Mouse (Mus musculus): ENCODE measurements around the gene Ifitm10. TPM values are rescaled to one million over a fixed set of nuclear protein-coding genes. Genes with fewer than 3 reads are reported as not detected.
A peak's percentile ranks its signal among the peaks of the same experiment; 100 is the strongest.
"Not testable (repeated sequence)": the region's sequence is repeated elsewhere in the genome, so short reads cannot be mapped to it uniquely, and the experiment has no call there.

Gene Ifitm10
- polyA plus RNA-seq, 1 experiment from 2014 or later: 0.40 TPM

DNA sequence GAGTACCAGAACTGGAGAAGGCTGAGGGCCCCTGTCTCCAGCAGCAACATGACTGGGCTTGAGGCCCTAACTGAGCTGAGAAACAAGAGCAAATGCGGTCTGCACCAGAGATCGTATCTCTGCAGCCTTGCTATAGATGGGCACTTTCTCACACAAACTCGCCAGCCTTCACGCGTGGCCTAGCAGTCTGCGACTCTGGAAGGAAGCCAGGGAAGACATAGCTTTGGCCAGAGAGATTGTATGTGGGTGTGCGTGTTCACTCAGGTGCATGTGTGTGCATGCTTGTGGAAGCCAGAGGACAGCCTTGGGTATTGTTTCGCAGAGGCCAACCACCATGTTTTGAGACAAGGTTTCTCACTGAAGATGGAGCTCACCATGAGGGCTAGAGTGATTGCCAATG is 35.1 kb upstream of the Ifitm10 start:
- no peaks in the 10 kb centered on the region for H3K4me1 ChIP-seq (ENCODE audit: control insufficient read depth, insufficient read depth, low read length)
- H3K27ac ChIP-seq (ENCODE audit: low read depth, low read length): no peak overlapping the region
- H3K4me3 ChIP-seq (ENCODE audit: low read depth, low read length): no peak overlapping the region
- WGBS: 97% methylated on average over 8 of the region's 8 CpGs
- DNase-seq (ENCODE audit: low spot score, missing footprints) (no peak), ATAC-seq (ENCODE audit: low FRiP score) (no peak)
- no peak overlapping the region for H3K4me2 ChIP-seq
- H3K9ac ChIP-seq (ENCODE audit: low read length): no peak overlapping the region
- H3K27me3 ChIP-seq (ENCODE audit: control insufficient read depth, insufficient read depth, low read length): no peaks in the 10 kb centered on the region
- no peaks in the 10 kb centered on the region for H3K36me3 ChIP-seq (ENCODE audit: control insufficient read depth, insufficient read depth, low read length)
- H3K9me3 ChIP-seq (ENCODE audit: control insufficient read depth, low read length): no peaks in the 10 kb centered on the region; the same call in 1 of the 2 replicates

DNA sequence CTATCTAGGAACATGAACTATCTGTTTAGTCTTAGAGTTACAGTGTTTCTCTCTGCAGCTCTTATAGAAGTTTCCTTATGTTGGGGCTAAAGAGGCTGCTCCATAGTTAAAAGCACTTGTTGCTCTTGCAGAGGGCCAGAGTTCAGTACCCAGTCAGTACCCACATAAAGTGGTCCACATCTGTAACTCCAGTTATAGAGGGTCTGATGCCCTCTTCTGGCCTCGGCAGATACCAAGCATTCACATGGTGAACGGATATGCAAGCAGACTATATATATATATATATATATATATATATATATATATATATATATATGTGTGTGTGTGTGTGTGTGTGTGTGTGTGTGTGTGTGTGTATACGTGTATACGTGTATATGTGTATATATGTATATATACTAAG is 34.4 kb upstream of the Ifitm10 start:
- H3K9ac ChIP-seq (ENCODE audit: low read length): no peak overlapping the region
- no peaks in the 10 kb centered on the region for H3K27me3 ChIP-seq (ENCODE audit: control insufficient read depth, insufficient read depth, low read length)
- no peak overlapping the region for H3K4me3 ChIP-seq (ENCODE audit: low read depth, low read length)
- ATAC-seq (ENCODE audit: low FRiP score): no peak
- DNase-seq (ENCODE audit: low spot score, missing footprints): no peak
- no peaks in the 10 kb centered on the region; the same call in 1 of the 2 replicates for H3K9me3 ChIP-seq (ENCODE audit: control insufficient read depth, low read length)
- H3K4me2 ChIP-seq: no peak overlapping the region
- no peaks in the 10 kb centered on the region for H3K36me3 ChIP-seq (ENCODE audit: control insufficient read depth, insufficient read depth, low read length)
- 70% methylated on average over 4 of the region's 4 CpGs for WGBS
- no peak overlapping the region for H3K27ac ChIP-seq (ENCODE audit: low read depth, low read length)
- H3K4me1 ChIP-seq (ENCODE audit: control insufficient read depth, insufficient read depth, low read length): no peaks in the 10 kb centered on the region

DNA sequence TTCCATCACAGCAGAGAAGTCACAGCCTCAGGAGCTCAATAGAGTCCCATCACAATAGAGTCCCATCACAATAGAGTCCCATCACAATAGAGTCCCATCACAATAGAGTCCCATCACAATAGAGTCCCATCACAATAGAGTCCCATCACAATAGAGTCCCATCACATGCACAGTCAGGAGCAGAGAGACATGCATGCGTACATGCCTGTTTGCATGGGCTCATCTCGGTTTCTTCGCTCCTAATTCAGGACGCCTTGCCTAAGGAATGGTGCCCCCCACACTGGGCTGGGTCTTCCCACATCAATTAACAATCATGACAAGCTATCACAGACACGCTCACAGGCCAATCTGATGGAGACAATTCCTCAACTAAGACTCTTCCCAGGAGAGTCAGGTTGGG is 31.6 kb upstream of the Ifitm10 start:
- not testable (repeated sequence) for H3K36me3 ChIP-seq (ENCODE audit: control insufficient read depth, insufficient read depth, low read length)

DNA sequence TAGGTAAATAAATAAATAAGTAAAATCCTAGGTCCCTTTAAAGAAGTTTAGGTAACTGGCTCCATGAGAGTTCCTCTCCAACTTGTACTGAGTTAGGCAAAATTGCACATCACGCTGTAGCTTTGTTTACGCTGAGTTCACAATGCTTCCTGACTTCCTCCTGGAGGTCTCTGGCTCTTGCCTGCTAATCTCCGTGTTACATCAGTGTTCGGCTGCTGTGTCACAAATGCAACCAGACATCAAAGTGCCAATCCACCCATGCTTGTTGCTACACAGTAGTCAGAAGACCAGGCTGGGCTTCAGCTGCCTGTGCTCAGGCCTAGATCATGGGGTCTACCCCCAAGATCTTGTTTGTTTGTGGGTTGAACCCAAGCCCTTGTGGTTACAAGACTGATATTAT is 30.0 kb upstream of the Ifitm10 start:
- no peak overlapping the region for H3K9ac ChIP-seq (ENCODE audit: low read length)
- DNase-seq (ENCODE audit: low spot score, missing footprints) (no peak), ATAC-seq (ENCODE audit: low FRiP score) (no peak)
- whole genome bisulfite sequencing: 72% methylated on average over 4 of the region's 4 CpGs
- no peaks in the 10 kb centered on the region; the same call in 1 of the 2 replicates for H3K9me3 ChIP-seq (ENCODE audit: control insufficient read depth, low read length)
- no peaks in the 10 kb centered on the region for H3K4me1 ChIP-seq (ENCODE audit: control insufficient read depth, insufficient read depth, low read length)
- no peak overlapping the region for H3K27ac ChIP-seq (ENCODE audit: low read depth, low read length)
- no peaks in the 10 kb centered on the region for H3K36me3 ChIP-seq (ENCODE audit: control insufficient read depth, insufficient read depth, low read length)
- H3K4me2 ChIP-seq: no peak overlapping the region
- no peaks in the 10 kb centered on the region for H3K27me3 ChIP-seq (ENCODE audit: control insufficient read depth, insufficient read depth, low read length)
- H3K4me3 ChIP-seq (ENCODE audit: low read depth, low read length): no peak overlapping the region

More for the DNA sequence above, 31.6 kb upstream of the Ifitm10 start:
- H3K4me1 ChIP-seq (ENCODE audit: control insufficient read depth, insufficient read depth, low read length); H3K27ac ChIP-seq (ENCODE audit: low read depth, low read length); H3K9ac ChIP-seq (ENCODE audit: low read length); H3K4me3 ChIP-seq (ENCODE audit: low read depth, low read length); H3K9me3 ChIP-seq (ENCODE audit: control insufficient read depth, low read length); H3K27me3 ChIP-seq (ENCODE audit: control insufficient read depth, insufficient read depth, low read length); H3K4me2 ChIP-seq; ATAC-seq (ENCODE audit: low FRiP score); DNase-seq (ENCODE audit: low spot score, missing footprints): not testable (repeated sequence)
- 91% methylated on average over 5 of the region's 5 CpGs for WGBS

DNA sequence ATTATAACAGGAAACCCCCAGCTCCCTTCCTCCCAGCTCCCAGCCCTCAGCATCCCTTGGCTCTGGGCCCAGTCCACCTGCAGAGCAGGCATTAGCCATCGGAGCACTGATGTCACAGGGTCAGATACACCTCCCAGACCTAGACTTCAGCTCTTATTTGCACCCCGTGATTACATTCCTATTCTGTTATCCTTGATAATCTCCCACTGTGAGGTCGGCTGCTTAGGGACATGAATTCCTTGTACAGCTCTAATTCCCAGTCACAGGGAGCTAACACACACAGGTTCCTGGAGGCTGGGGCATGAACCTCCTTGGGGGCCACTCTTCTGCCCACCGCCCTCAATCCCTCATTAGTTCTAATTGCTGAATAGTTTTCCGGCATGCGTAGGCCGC is 27.2 kb upstream of the Ifitm10 start:
- ATAC-seq (ENCODE audit: low FRiP score): no peak
- H3K9me3 ChIP-seq (ENCODE audit: control insufficient read depth, low read length): no peaks in the 10 kb centered on the region; the same call in 1 of the 2 replicates

DNA sequence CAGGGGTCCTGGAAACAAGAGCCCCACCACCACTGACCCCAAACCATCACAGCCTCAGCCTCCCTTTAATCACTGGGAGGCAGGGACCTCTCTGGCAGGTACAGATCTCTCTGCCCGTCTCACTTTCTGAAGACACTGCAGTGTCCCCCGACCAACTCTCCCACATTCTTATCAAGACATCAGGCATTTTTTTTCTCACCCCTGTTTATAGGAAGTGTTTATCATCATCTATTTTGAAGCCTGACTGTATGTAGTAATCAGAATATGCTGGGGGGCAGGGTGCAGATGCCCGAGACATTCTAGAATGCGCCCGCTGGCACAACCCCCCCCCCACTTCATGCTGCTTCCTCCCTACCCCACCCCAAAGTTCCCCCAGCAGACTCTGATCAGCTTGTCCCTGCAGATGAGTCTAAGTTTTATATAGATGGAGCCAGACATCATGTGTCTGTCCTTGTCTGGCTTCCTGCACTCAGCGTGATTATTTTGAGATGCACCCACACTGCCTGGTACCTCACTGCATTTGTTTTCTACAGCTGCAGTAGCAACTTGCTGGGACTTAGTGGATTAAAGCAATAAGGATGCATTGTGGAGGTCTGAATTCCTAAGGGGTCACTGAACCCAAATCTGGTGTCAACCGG is 26.7 kb upstream of the Ifitm10 start:
- Histone ChIP-seq H3K4me2 (no peak overlapping the region), H3K27ac (ENCODE audit: low read depth, low read length) (no peak overlapping the region), H3K36me3 (ENCODE audit: control insufficient read depth, insufficient read depth, low read length) (no peaks in the 10 kb centered on the region), H3K9me3 (ENCODE audit: control insufficient read depth, low read length) (no peaks in the 10 kb centered on the region; the same call in 1 of the 2 replicates), H3K4me1 (ENCODE audit: control insufficient read depth, insufficient read depth, low read length) (no peaks in the 10 kb centered on the region), H3K4me3 (ENCODE audit: low read depth, low read length) (no peak overlapping the region), H3K27me3 (ENCODE audit: control insufficient read depth, insufficient read depth, low read length) (no peaks in the 10 kb centered on the region), H3K9ac (ENCODE audit: low read length) (no peak overlapping the region)
- 56% methylated on average over 7 of the region's 7 CpGs for WGBS
- ATAC-seq (ENCODE audit: low FRiP score) (no peak), DNase-seq (ENCODE audit: low spot score, missing footprints) (no peak)

More for the DNA sequence above, 27.2 kb upstream of the Ifitm10 start:
- 22% methylated on average over 7 of the region's 7 CpGs for WGBS
- Histone ChIP-seq H3K4me1 (ENCODE audit: control insufficient read depth, insufficient read depth, low read length) (no peaks in the 10 kb centered on the region), H3K27me3 (ENCODE audit: control insufficient read depth, insufficient read depth, low read length) (no peaks in the 10 kb centered on the region), H3K36me3 (ENCODE audit: control insufficient read depth, insufficient read depth, low read length) (no peaks in the 10 kb centered on the region), H3K4me2 (no peak overlapping the region), H3K27ac (ENCODE audit: low read depth, low read length) (no peak overlapping the region), H3K4me3 (ENCODE audit: low read depth, low read length) (no peak overlapping the region), H3K9ac (ENCODE audit: low read length) (no peak overlapping the region)
- peak; percentile 88 for DNase-seq (ENCODE audit: low spot score, missing footprints)

DNA sequence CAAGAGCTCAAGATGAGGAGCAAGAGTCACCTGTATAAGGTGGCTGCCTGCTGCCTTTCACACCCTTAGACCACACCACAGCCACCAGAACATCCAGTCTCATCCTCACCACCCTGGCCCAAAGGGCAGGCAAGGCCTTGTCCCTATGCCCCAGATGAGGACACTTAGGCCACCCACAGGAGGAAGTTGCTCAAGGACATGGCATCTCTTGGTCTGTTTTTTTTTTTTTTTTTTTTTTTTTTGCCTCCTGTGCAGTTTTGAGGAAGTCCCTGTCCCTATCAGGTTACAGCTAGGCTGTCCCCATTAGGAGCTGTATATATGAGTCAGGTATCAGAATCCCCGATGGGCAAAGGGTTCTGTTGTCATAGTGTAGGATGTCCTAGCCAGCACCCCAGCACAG is 25.7 kb upstream of the Ifitm10 start:
- Histone ChIP-seq H3K9ac (ENCODE audit: low read length) (no peak overlapping the region), H3K4me2 (no peak overlapping the region), H3K27ac (ENCODE audit: low read depth, low read length) (no peak overlapping the region), H3K27me3 (ENCODE audit: control insufficient read depth, insufficient read depth, low read length) (no peaks in the 10 kb centered on the region), H3K36me3 (ENCODE audit: control insufficient read depth, insufficient read depth, low read length) (no peaks in the 10 kb centered on the region), H3K4me1 (ENCODE audit: control insufficient read depth, insufficient read depth, low read length) (no peaks in the 10 kb centered on the region), H3K9me3 (ENCODE audit: control insufficient read depth, low read length) (no peaks in the 10 kb centered on the region), H3K4me3 (ENCODE audit: low read depth, low read length) (no peak overlapping the region)
- no peak for DNase-seq (ENCODE audit: low spot score, missing footprints)
- WGBS: 79% methylated on average over 1 of the region's 1 CpGs
- ATAC-seq (ENCODE audit: low FRiP score): no peak

DNA sequence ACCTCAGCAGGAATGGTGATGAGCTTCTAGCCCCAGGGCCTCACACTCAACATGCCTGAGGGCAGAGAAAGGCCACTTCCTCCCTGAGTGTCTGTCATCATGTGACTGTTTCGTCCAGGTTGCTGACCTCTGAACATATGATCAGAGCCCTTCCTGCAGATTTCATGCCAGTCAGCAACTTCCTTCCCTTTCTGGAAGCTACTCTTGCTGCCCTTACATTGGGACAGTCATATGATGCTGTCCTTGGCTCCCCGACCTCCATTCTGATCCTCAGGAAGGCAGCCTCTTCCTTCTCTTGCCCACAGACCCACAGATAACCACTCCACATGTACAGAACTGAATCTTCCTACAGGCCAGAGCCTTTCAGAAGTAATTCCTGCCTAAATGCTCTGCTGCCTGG is 24.5 kb upstream of the Ifitm10 start:
- H3K4me1 ChIP-seq (ENCODE audit: control insufficient read depth, insufficient read depth, low read length): no peaks in the 10 kb centered on the region
- H3K4me2 ChIP-seq: no peak overlapping the region
- DNase-seq (ENCODE audit: low spot score, missing footprints) (no peak), ATAC-seq (ENCODE audit: low FRiP score) (no peak)
- H3K36me3 ChIP-seq (ENCODE audit: control insufficient read depth, insufficient read depth, low read length): no peaks in the 10 kb centered on the region
- no peak overlapping the region for H3K4me3 ChIP-seq (ENCODE audit: low read depth, low read length)
- H3K27ac ChIP-seq (ENCODE audit: low read depth, low read length): no peak overlapping the region
- H3K27me3 ChIP-seq (ENCODE audit: control insufficient read depth, insufficient read depth, low read length): no peaks in the 10 kb centered on the region
- no peaks in the 10 kb centered on the region for H3K9me3 ChIP-seq (ENCODE audit: control insufficient read depth, low read length)
- H3K9ac ChIP-seq (ENCODE audit: low read length): no peak overlapping the region
- 67% methylated on average over 2 of the region's 2 CpGs for WGBS

DNA sequence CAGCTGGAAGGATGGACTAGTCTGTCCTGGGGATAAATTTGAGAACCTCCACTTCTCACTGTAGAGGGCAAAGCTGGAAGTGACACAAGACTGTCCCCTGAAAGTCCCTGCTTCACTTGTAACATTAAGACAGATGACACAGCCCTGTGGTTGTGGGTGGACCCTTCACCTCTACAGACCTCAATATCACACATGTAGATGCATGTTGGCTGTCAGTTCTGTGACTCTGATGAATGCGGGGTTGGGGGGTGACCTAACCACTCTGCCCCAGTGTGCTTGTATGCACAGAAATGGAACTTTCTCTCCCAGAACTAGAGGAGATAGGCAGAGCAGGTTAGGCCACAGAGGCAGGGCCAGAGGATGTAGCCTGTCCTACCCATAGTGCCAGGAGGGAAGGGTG is 23.1 kb upstream of the Ifitm10 start:
- no peak for ATAC-seq (ENCODE audit: low FRiP score)
- no peak for DNase-seq (ENCODE audit: low spot score, missing footprints)
- Histone ChIP-seq H3K9me3 (ENCODE audit: control insufficient read depth, low read length) (no peaks in the 10 kb centered on the region), H3K4me2 (no peak overlapping the region), H3K27ac (ENCODE audit: low read depth, low read length) (no peak overlapping the region), H3K9ac (ENCODE audit: low read length) (no peak overlapping the region), H3K27me3 (ENCODE audit: control insufficient read depth, insufficient read depth, low read length) (no peaks in the 10 kb centered on the region), H3K4me1 (ENCODE audit: control insufficient read depth, insufficient read depth, low read length) (no peaks in the 10 kb centered on the region), H3K36me3 (ENCODE audit: control insufficient read depth, insufficient read depth, low read length) (no peaks in the 10 kb centered on the region), H3K4me3 (ENCODE audit: low read depth, low read length) (no peak overlapping the region)
- WGBS: 95% methylated on average over 1 of the region's 1 CpGs
